Mouse (Mus musculus) stomach, embryonic 14.5 days (tissue): ENCODE data around the gene Rnf215. TPM values are rescaled to one million over a fixed set of nuclear protein-coding genes. Genes with fewer than 3 reads are reported as not detected.

Experiments
- ATAC-seq: fragments of 200-750 bp; cut with Nextera tagmentation; 2 replicates; pipeline ENCODE4 v1.8.0; 2017; ENCODE audit warnings: low read depth, moderate TSS enrichment; ENCODE audit not compliant: insufficient number of reproducible peaks, insufficient read depth, low FRiP score
- H3K27ac ChIP-seq: fragments of 300-500 bp; sonication (generic); 2 replicates; pipeline ENCODE4 v1.5.1; 2014; ENCODE audit warnings: mild to moderate bottlenecking, low read length, moderate library complexity, mixed read lengths
- H3K27me3 ChIP-seq: fragments of 300-500 bp; sonication (generic); 2 replicates; pipeline ENCODE4 v1.6.1; 2014; ENCODE audit warnings: low read length, control low read depth, mixed read lengths; ENCODE audit not compliant: control insufficient read depth, insufficient read depth
- H3K36me3 ChIP-seq: fragments of 300-500 bp; sonication (generic); 2 replicates; pipeline ENCODE4 v1.6.1; 2014; ENCODE audit warnings: mild to moderate bottlenecking, control low read depth, low read length, moderate library complexity, mixed read lengths; ENCODE audit not compliant: control insufficient read depth, insufficient read depth
- H3K4me1 ChIP-seq: fragments of 300-500 bp; sonication (generic); 2 replicates; pipeline ENCODE4 v1.6.1; 2014; ENCODE audit warnings: low read length, control low read depth, mixed read lengths; ENCODE audit not compliant: control insufficient read depth, insufficient read depth
- H3K4me2 ChIP-seq: fragments of 300-500 bp; sonication (generic); replicated peaks from 2 replicates; pipeline ENCODE4 v1.6.1; 2014; ENCODE audit warnings: low read depth, low read length, control low read depth
- H3K4me3 ChIP-seq: fragments of 300-500 bp; sonication (generic); 2 replicates; pipeline ENCODE4 v1.5.1; 2014; ENCODE audit warnings: low read depth, low read length, control low read depth
- H3K9ac ChIP-seq: fragments of 300-500 bp; sonication (generic); replicated peaks from 2 replicates; pipeline ENCODE4 v1.6.1; 2014; ENCODE audit warnings: low read depth, mild to moderate bottlenecking, control low read depth, low read length, moderate library complexity, mixed read lengths
- H3K9me3 ChIP-seq: fragments of 300-500 bp; sonication (generic); 2 replicates; pipeline ENCODE4 v1.6.1; 2016; ENCODE audit warnings: low read depth, low read length, control low read depth; ENCODE audit not compliant: control insufficient read depth
- WGBS: fragments of 180-500 bp; shearing (Covaris S2); extraction: QIAGEN DNeasy Blood & Tissue Kit; methylation state at CpG from one replicate; pipeline ENCODE4 v1.1.7; 2014; 5-methylcytosine and 5-hydroxymethylcytosine counted together
- polyA plus RNA-seq: library from polyadenylated mRNA; unstranded; fragments of >200 nt; fragmentation: Nextera tagmentation; extraction: Ambion mirVana; gene quantifications from 2 replicates; pipeline ENCODE4 v1.2.1, GENCODE M21; 2014

Rnf215 gene
- polyA plus RNA-seq, 1 experiment from 2014 or later, result 32.3 TPM

DNA sequence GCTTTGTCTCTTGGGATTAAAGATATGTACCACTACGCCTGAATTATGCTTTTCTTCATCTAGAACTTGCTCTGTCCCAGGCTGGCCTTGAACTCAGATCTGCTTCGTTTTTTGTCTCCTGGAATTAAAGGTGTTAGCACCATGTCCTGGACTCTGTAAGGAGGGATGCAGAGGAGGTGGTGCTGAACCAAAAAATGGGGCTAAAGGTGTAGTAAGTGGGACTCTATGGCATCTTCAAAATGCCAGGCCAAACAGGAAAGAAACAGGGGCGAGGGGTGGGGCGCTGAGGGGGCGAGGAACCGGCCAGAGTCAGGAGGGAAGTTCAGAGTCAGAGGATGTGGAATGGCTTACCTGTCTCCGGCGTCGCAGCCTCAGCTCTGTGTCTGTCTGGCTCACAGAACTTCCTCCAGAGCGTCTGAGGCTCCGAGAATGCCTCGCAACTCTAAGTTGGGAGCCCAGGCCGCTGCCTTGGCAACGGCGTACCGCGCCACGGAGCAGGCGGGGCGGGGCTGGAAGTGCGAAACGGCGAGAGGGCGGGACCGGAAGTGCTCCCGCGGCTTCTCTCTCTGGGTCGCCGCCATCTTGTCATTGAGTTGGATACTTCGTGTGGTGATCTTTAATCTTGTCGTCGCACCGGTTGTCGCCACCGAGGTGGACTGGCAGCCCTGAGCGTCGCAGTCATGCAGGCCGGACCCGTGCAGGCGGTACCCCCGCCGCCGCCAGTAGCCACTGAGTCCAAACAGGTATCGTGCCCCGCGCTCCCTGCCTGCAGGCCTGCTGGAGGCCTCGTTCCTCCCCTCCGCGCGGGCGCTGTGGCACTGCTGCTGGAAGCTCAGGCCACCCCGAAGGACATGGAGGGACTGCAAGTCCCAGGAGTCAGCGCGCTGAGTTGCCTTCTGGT, 25.1 kb downstream of the Rnf215 start, which contains the start of the genes Ccdc157 and Sf3a1:
TSS of gene Ccdc157 (minus strand) at position 486 of the 901 bp plus-strand sequence.
TSS of gene Sf3a1 (plus strand) at position 543 of the 901 bp plus-strand sequence.
- WGBS, result 2% methylated on average over 51 of the region's 54 CpGs
- Histone ChIP-seq H3K4me2 (peak within 1 kb of the TSS; percentile 84), H3K27ac (peak within 1 kb of the TSS; percentile 73), H3K9ac (peak within 1 kb of the TSS; percentile 72), H3K9me3 (no peaks in the 10 kb centered on the region), H3K27me3 (no peaks in the 10 kb centered on the region), H3K36me3 (peaks cover 30% of the 10 kb centered on the region), H3K4me3 (peak within 1 kb of the TSS; percentile 87), H3K4me1 (peaks cover 18% of the 10 kb centered on the region)
- ATAC-seq, result peak; percentile 96

DNA sequence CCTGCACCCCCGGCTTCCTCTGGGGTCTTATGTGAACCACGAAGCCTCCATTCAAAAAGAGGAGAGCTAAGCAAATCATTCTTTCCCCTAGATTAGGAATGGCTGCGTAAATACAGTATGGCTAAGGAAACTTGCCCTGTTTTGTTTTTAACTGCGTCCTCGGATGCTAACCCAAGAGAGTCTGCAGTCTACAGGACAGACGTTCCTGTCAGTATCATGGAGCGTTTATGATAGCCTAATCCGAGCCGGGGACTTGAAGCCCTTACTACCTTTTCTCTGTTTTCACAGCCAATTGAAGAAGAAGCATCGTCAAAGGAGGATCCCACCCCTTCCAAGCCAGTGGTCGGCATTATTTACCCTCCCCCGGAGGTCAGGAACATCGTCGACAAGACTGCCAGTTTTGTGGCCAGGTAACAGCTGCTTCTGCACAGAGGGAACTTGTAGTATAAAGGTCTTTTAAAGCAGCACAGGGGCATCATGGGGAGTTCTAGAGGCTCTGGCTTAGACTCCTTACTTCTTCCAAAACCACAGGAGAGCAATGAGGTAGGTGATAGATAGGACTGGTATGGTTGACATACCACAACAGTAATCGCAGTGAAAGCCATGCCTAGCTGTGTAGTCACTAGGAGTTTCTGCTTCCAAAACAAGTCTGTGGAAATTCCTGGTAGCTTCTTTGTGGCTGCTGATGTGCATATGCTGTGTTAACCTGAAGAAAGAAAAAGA, 25.9 kb downstream of the Rnf215 start:
- Histone ChIP-seq H3K9me3 (no peaks in the 10 kb centered on the region), H3K4me2 (peak overlapping the region; percentile 84), H3K4me1 (peaks cover 18% of the 10 kb centered on the region), H3K9ac (peak overlapping the region; percentile 72), H3K4me3 (peak overlapping the region; percentile 87), H3K36me3 (peaks cover 38% of the 10 kb centered on the region), H3K27ac (peak overlapping the region; percentile 73; the same call in 1 of the 2 replicates), H3K27me3 (no peaks in the 10 kb centered on the region)
- ATAC-seq, result no peak
- 6% methylated on average over 15 of the region's 15 CpGs for WGBS

GRCm38 (mm10) chr11:4164701-4165100, 29.7 kb downstream of the Rnf215 start:
- no peak for ATAC-seq
- Histone ChIP-seq H3K9ac (no peak overlapping the region), H3K4me3 (no peak overlapping the region), H3K4me2 (no peak overlapping the region), H3K27me3 (no peaks in the 10 kb centered on the region), H3K27ac (no peak overlapping the region), H3K36me3 (peaks cover 71% of the 10 kb centered on the region), H3K4me1 (peaks cover 15% of the 10 kb centered on the region), H3K9me3 (no peaks in the 10 kb centered on the region)
- 92% methylated on average over 2 of the region's 2 CpGs for WGBS

DNA sequence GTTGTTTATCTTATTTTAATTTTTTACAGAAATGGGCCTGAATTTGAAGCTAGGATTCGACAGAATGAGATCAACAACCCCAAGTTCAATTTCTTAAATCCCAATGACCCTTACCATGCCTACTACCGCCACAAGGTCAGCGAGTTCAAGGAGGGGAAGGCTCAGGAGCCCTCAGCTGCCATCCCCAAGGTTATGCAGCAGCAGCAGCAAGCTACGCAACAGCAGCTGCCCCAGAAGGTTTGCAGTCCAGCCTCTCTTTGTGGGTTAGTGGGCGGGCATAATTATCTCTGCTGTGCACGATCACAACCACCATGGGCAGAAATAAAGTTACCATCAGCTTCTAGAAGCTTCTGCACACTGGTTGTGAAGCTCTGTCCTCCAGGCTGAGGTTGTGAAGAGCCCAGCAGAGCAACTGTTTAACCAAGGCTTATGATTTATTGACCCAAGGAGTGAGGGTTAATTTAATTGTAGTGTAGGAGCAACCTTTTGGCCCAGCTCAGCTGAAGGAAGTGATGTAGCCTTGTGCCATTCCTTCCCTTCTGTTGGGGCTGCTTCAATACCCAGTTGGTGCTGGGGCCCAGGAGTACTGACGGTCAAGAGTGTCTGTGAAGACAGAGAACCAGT, 31.6 kb downstream of the Rnf215 start:
- H3K4me1 ChIP-seq, result peaks cover 6% of the 10 kb centered on the region
- no peak overlapping the region for H3K27ac ChIP-seq
- peaks cover 85% of the 10 kb centered on the region for H3K36me3 ChIP-seq
- H3K27me3 ChIP-seq, result no peaks in the 10 kb centered on the region
- WGBS, result 84% methylated on average over 7 of the region's 7 CpGs
- H3K9ac ChIP-seq, result no peak overlapping the region
- H3K9me3 ChIP-seq, result no peaks in the 10 kb centered on the region
- H3K4me2 ChIP-seq, result no peak overlapping the region
- no peak for ATAC-seq
- H3K4me3 ChIP-seq, result no peak overlapping the region

GRCm38 (mm10) chr11:4174586-4174985, 39.6 kb downstream of the Rnf215 start:
- Histone ChIP-seq H3K4me2 (no peak overlapping the region), H3K36me3 (peaks cover 95% of the 10 kb centered on the region), H3K9me3 (no peaks in the 10 kb centered on the region), H3K4me1 (no peaks in the 10 kb centered on the region), H3K4me3 (no peak overlapping the region), H3K27ac (no peak overlapping the region), H3K27me3 (no peaks in the 10 kb centered on the region), H3K9ac (no peak overlapping the region)
- WGBS, result 91% methylated on average over 5 of the region's 5 CpGs
- ATAC-seq, result no peak

DNA sequence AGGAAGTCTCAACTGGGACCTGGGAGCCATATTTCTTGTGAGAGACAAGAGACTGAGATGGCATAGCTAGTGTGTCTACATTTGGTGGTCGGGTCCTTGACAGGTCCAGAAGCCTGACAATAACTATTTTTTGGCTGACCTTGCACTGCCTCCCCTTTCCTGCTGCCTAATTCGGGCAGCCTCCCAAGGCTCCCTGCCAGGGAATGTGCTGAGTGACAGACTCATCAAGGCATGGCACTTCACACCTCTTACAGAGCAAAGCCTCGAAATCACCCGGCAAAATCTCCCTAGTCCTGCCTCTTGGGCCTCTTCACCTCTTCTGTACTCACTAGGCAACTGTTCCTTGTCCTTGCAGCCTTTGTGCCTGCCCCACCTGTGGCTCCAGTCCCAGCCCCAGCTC, 42.7 kb downstream of the Rnf215 start:
- Histone ChIP-seq H3K36me3 (peaks cover 93% of the 10 kb centered on the region), H3K4me3 (no peak overlapping the region), H3K27ac (no peak overlapping the region), H3K27me3 (no peaks in the 10 kb centered on the region), H3K9me3 (no peaks in the 10 kb centered on the region), H3K4me2 (no peak overlapping the region), H3K9ac (no peak overlapping the region), H3K4me1 (no peaks in the 10 kb centered on the region)
- no peak for ATAC-seq
- 80% methylated on average over 4 of the region's 4 CpGs for WGBS

DNA sequence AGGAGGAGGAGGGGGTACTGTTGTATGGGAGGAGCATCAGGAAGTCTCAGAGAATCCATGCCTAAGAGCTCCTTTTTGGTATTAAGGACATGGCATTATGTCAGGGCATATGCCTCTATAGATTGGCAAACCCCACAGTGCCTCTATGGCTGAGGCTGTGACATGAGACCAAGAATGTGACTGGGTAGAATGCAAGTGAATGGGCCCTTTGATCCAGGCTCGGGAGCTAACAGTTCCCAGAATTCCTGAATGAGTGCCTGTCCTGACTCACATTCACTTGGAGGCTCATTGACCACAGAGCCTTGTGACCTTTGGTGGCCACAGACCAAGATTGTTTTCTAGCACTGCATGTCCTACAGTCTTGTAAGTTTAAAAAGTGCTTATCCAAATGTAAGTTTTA, 47.1 kb downstream of the Rnf215 start:
- H3K4me3 ChIP-seq, result no peak overlapping the region
- H3K36me3 ChIP-seq, result peaks cover 56% of the 10 kb centered on the region
- WGBS, result 24% methylated on average over 1 of the region's 1 CpGs
- H3K27me3 ChIP-seq, result no peaks in the 10 kb centered on the region
- no peak overlapping the region for H3K9ac ChIP-seq
- H3K4me1 ChIP-seq, result 0 out of 2 replicates have a peak, but pooled peaks cover 4% of the 10 kb centered on the region
- no peaks in the 10 kb centered on the region for H3K9me3 ChIP-seq
- no peak for ATAC-seq
- no peak overlapping the region for H3K27ac ChIP-seq
- H3K4me2 ChIP-seq, result no peak overlapping the region

DNA sequence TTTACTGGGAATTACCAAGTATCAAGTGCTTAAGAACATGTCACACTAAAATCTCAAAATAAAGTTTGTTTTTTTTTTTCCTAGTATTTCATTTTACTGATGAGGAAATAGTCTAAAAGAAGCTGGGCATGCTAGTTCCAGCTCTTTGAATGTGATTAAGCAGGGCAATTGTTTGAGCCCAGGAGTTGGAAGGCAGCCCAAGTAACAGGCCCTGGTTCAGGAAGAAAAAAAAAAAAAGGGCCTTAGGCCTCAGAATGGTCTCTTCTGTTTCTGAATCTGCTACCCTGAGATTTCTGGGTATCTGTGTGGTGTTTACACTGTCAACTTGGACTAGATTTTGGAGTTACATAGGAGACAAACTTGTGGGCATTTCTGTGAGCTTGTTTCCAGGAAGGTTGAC, 48.5 kb downstream of the Rnf215 start:
- Histone ChIP-seq H3K27me3 (no peaks in the 10 kb centered on the region), H3K27ac (no peak overlapping the region; the same call in 1 of the 2 replicates), H3K4me1 (peaks cover 11% of the 10 kb centered on the region), H3K4me2 (no peak overlapping the region), H3K9ac (no peak overlapping the region), H3K4me3 (no peak overlapping the region), H3K36me3 (peaks cover 41% of the 10 kb centered on the region), H3K9me3 (no peaks in the 10 kb centered on the region)
- ATAC-seq, result no peak
